Mouse (Mus musculus) CH12F3 (cell line): ENCODE measurements around the gene Aldh1a3.

Experiments used
- in situ Hi-C: fragments of 300-500 bp; cut with MboI; formaldehyde crosslinking; loops from 2 replicates; pipeline ENCODE4 v1.14.3; 2020; ENCODE audit warnings: low sequenced_read_pairs

The Aldh1a3 gene

GRCm38 (mm10) chr7:66427437-66428161 lies at the start of gene Aldh1a3:
Aldh1a3 (minus strand) TSS chr7:66427517.
- in situ Hi-C loops: loop anchor here (25.0 kb wide), 1 partner anchor 235 kb away; no protein-coding TSS in a partner anchor

GRCm38 (mm10) chr7:66476289-66476688 lies 49.0 kb upstream of the Aldh1a3 start:
- in situ Hi-C loops: no loop called here

GRCm38 (mm10) chr7:66471641-66472216 lies 44.4 kb upstream of the Aldh1a3 start:
- in situ Hi-C loops: no loop called here

- in situ Hi-C loops: no loop called here
Measured at GRCm38 (mm10) chr7:66466641-66467040, 39.3 kb upstream of the Aldh1a3 start.

GRCm38 (mm10) chr7:66465241-66465640 lies 37.9 kb upstream of the Aldh1a3 start:
- in situ Hi-C loops: no loop called here

- in situ Hi-C loops: no loop called here
Measured at GRCm38 (mm10) chr7:66463081-66463480, 35.8 kb upstream of the Aldh1a3 start.

GRCm38 (mm10) chr7:66451622-66452295 lies 24.4 kb upstream of the Aldh1a3 start:
- in situ Hi-C loops: no loop called here

- in situ Hi-C loops: loop anchor here (25.0 kb wide), 1 partner anchor 212 kb away; no protein-coding TSS in a partner anchor
Measured at GRCm38 (mm10) chr7:66449971-66450752, 22.8 kb upstream of the Aldh1a3 start.

GRCm38 (mm10) chr7:66448786-66449540 lies 21.6 kb upstream of the Aldh1a3 start:
- in situ Hi-C loops: loop anchor here (25.0 kb wide), 1 partner anchor 213 kb away; no protein-coding TSS in a partner anchor

GRCm38 (mm10) chr7:66448304-66448703 lies 21.0 kb upstream of the Aldh1a3 start:
- in situ Hi-C loops: loop anchor here (25.0 kb wide), 1 partner anchor 214 kb away; no protein-coding TSS in a partner anchor

GRCm38 (mm10) chr7:66446860-66447259 lies 19.5 kb upstream of the Aldh1a3 start:
- in situ Hi-C loops: loop anchor here (25.0 kb wide), 1 partner anchor 215 kb away; no protein-coding TSS in a partner anchor

- in situ Hi-C loops: loop anchor here (25.0 kb wide), 1 partner anchor 217 kb away; no protein-coding TSS in a partner anchor
Measured at GRCm38 (mm10) chr7:66445117-66445905, 18.0 kb upstream of the Aldh1a3 start.

- in situ Hi-C loops: loop anchor here (25.0 kb wide), 1 partner anchor 218 kb away; no protein-coding TSS in a partner anchor
Measured at GRCm38 (mm10) chr7:66444706-66445105, 17.4 kb upstream of the Aldh1a3 start.

- in situ Hi-C loops: loop anchor here (25.0 kb wide), 1 partner anchor 220 kb away; no protein-coding TSS in a partner anchor
Measured at GRCm38 (mm10) chr7:66442501-66443369, 15.4 kb upstream of the Aldh1a3 start.

- in situ Hi-C loops: loop anchor here (25.0 kb wide), 1 partner anchor 223 kb away; no protein-coding TSS in a partner anchor
Measured at GRCm38 (mm10) chr7:66438787-66439669, 11.7 kb upstream of the Aldh1a3 start.

GRCm38 (mm10) chr7:66434453-66434935 lies 7.2 kb upstream of the Aldh1a3 start:
- in situ Hi-C loops: loop anchor here (25.0 kb wide), 1 partner anchor 228 kb away; no protein-coding TSS in a partner anchor

- in situ Hi-C loops: loop anchor here (25.0 kb wide), 1 partner anchor 235 kb away; no protein-coding TSS in a partner anchor
Measured at GRCm38 (mm10) chr7:66427053-66427436, 272 bp downstream of the Aldh1a3 start.
